Mouse (Mus musculus): Measurements from ENCODE around the gene Ubc.

DNA sequence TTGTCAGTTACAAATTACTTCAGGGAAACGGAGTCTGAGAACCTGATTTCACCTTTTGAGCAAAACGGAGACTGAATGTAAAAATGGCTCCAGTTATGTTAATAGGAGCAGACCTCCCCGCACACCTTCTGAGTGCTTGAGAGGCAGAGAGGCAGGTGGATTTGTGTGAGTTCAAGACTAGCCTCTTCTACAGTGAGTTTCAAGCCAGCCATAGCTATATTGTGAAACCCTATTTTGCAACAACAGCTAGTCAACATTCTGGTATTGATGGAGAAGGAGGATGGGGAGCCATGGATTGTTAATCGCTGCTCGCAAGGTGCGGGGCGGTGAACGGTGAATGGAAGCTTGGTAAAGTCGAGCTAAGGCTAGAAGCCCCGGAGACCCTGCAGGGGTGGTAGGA, 12.5 kb upstream of the Ubc start:
- TF ChIP-seq CTCF (IDR thresholded peaks at IDR 0.05; ENCODE audit: control insufficient read depth, insufficient read depth, low read length): no peak
- TF ChIP-seq POLR2A (IDR thresholded peaks at IDR 0.05; ENCODE audit: borderline replicate concordance, control insufficient read depth, low read depth, low read length): no peak
